Mouse (Mus musculus) megakaryocyte, embryonic 14.5 days (primary cell): ENCODE measurements around the gene Abat. TPM values are rescaled to one million over a fixed set of nuclear protein-coding genes. Genes with fewer than 3 reads are reported as not detected.

Source experiments
- H3K27me3 ChIP-seq: replicated peaks from 2 replicates; pipeline ENCODE3; 2012; ENCODE audit warnings: inconsistent platforms
- H3K36me3 ChIP-seq: replicated peaks from 2 replicates; pipeline ENCODE3; 2012; ENCODE audit warnings: low read length, inconsistent platforms, mixed read lengths
- H3K4me1 ChIP-seq: 2 replicates; pipeline ENCODE4 v1.6.1; 2012; ENCODE audit warnings: inconsistent platforms
- H3K4me3 ChIP-seq: replicated peaks from 2 replicates; pipeline ENCODE3; 2012; ENCODE audit warnings: moderate library complexity, mild to moderate bottlenecking, inconsistent platforms
- H3K9me3 ChIP-seq: 2 replicates; pipeline ENCODE4 v1.6.1; 2012; ENCODE audit warnings: inconsistent platforms
- FLI1 ChIP-seq: IDR thresholded peaks from 2 replicates; pipeline ENCODE4 v1.6.1; 2012; ENCODE audit warnings: low read length, inconsistent platforms, mixed read lengths
- GATA1 ChIP-seq: IDR thresholded peaks from 3 replicates; pipeline ENCODE4 v1.6.1; 2012; ENCODE audit warnings: mixed read lengths, low read length, inconsistent platforms, borderline replicate concordance
- polyA plus RNA-seq: library from polyadenylated mRNA; stranded (reverse); fragments of >175 nt; gene quantifications from 2 replicates; pipeline ENCODE4 v1.2.3, GENCODE M21; 2012; ENCODE audit warnings: low replicate concordance; ENCODE audit not compliant: insufficient read depth

Abat gene
- polyA plus RNA-seq, 1 experiment: 0.07 TPM

- TF ChIP-seq FLI1: no peak
- no peak for TF ChIP-seq GATA1
- H3K4me3 ChIP-seq: no peak overlapping the region
- H3K27me3 ChIP-seq: peaks cover 5% of the 10 kb centered on the region
- no peaks in the 10 kb centered on the region for H3K36me3 ChIP-seq
- peaks cover 11% of the 10 kb centered on the region for H3K4me1 ChIP-seq
- H3K9me3 ChIP-seq: peaks cover 8% of the 10 kb centered on the region
Measured at GRCm38 (mm10) chr16:8582579-8583295, 69.5 kb downstream of the Abat start.

DNA sequence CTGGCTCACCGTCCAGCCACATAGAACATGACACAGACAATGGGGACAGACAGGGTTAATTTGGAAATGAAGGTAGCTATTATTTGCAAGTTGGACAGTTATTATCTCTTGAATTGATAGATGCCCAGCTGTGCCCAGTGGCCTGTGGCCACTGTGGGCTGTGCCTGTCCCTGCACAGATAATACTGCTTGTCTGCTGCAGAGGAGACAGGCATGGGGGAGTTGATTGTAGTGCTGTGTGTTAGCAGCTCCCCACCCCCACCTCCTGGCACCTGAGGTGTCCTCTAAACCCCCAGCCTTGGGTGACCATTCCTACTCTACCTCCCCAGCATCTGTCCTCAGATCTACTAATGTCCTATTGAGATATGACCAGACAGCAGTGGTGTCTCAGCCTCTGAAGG lies 71.0 kb downstream of the Abat start:
- Histone ChIP-seq H3K27me3 (peaks cover 4% of the 10 kb centered on the region), H3K36me3 (no peaks in the 10 kb centered on the region), H3K4me3 (no peak overlapping the region), H3K4me1 (peaks cover 11% of the 10 kb centered on the region), H3K9me3 (peaks cover 8% of the 10 kb centered on the region)
- no peak for TF ChIP-seq GATA1
- TF ChIP-seq FLI1: no peak

- peaks cover 11% of the 10 kb centered on the region for H3K4me1 ChIP-seq
- peaks cover 8% of the 10 kb centered on the region for H3K9me3 ChIP-seq
- no peak for TF ChIP-seq FLI1
- no peak for TF ChIP-seq GATA1
- peaks cover 4% of the 10 kb centered on the region for H3K27me3 ChIP-seq
- H3K36me3 ChIP-seq: no peaks in the 10 kb centered on the region
- no peak overlapping the region for H3K4me3 ChIP-seq
Measured at GRCm38 (mm10) chr16:8585056-8585455, 71.8 kb downstream of the Abat start.

GRCm38 (mm10) chr16:8595411-8595810 lies 82.2 kb downstream of the Abat start:
- Histone ChIP-seq H3K27me3 (peaks cover 28% of the 10 kb centered on the region), H3K9me3 (no peaks in the 10 kb centered on the region)
- no peak for TF ChIP-seq GATA1
- TF ChIP-seq FLI1: no peak

GRCm38 (mm10) chr16:8596336-8596735 lies 83.1 kb downstream of the Abat start:
- H3K27me3 ChIP-seq: peaks cover 30% of the 10 kb centered on the region
- TF ChIP-seq GATA1 (no peak), FLI1 (no peak)
- peaks cover 10% of the 10 kb centered on the region for H3K4me1 ChIP-seq
- H3K4me3 ChIP-seq: no peak overlapping the region
- no peaks in the 10 kb centered on the region for H3K9me3 ChIP-seq
- H3K36me3 ChIP-seq: no peaks in the 10 kb centered on the region

More at GRCm38 (mm10) chr16:8595411-8595810, 82.2 kb downstream of the Abat start:
- no peak overlapping the region for H3K4me3 ChIP-seq
- no peaks in the 10 kb centered on the region for H3K36me3 ChIP-seq
- peaks cover 10% of the 10 kb centered on the region for H3K4me1 ChIP-seq

DNA sequence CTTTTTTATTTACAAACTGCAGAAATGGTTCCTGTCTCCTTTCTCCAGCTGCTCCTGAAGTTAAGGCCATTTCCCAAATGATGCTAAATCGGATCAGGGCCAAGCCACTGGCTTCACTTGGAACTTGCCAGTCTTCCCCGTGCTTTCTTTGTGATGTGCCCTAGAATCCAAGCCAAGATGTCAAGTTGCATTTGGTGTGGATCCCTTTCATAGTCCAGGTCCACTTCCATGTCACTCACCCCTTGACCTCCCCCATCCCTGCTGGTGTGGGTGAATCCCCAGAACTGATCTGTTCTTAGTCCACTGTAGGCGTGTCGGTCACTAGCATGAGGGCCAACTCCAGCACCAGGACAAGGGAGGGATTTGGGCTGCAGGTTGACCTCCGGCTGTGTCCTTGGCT lies 84.3 kb downstream of the Abat start:
- no peak overlapping the region for H3K4me3 ChIP-seq
- H3K4me1 ChIP-seq: peaks cover 6% of the 10 kb centered on the region
- H3K9me3 ChIP-seq: no peaks in the 10 kb centered on the region
- peaks cover 27% of the 10 kb centered on the region for H3K27me3 ChIP-seq
- H3K36me3 ChIP-seq: no peaks in the 10 kb centered on the region
- TF ChIP-seq FLI1: no peak
- TF ChIP-seq GATA1: no peak

- Histone ChIP-seq H3K36me3 (no peaks in the 10 kb centered on the region), H3K27me3 (peaks cover 10% of the 10 kb centered on the region), H3K4me1 (peaks cover 10% of the 10 kb centered on the region), H3K4me3 (no peak overlapping the region), H3K9me3 (no peaks in the 10 kb centered on the region)
- TF ChIP-seq GATA1 (no peak), FLI1 (no peak)
Measured at GRCm38 (mm10) chr16:8603789-8604188, 90.6 kb downstream of the Abat start.

GRCm38 (mm10) chr16:8610397-8610796 lies 97.2 kb downstream of the Abat start:
- Histone ChIP-seq H3K27me3 (peaks cover 2% of the 10 kb centered on the region), H3K36me3 (no peaks in the 10 kb centered on the region)
- TF ChIP-seq GATA1: no peak
- no peak for TF ChIP-seq FLI1

DNA sequence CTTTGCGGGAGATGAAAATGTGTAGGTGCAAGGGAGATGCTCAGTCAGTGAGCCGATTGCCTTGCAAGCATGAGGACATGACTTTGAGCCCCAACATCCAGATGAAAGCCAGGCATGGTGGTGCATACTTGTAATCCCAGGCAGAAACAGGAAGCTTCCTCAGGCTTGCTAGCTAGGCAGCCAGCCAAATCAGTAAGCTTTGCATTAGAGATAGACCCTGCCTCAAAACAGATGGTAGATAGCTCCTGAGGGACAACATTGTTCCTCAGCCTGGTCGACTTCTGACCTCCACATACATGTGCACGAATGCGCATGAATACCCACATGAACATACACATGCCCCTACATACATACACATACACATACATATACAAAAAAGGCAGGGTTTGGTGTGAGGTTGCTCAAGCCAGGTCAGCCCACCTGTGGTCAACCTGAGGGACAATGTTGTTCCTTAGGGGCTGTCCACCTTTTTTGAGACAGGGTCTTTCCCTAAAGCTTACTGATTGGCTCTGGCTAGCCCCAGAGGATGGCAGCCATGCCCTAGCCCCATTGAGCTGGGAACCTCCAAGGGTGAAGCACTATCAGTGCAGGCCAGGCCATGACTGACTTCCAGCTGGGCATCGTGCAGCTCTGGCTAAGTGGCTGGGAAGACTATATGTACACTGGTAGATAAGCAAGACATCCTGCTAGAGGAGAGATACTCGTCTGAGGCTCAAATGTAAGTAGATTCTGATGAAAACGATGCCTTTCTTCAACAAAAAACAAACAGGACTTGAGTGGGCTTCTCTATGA lies 99.2 kb downstream of the Abat start:
- no peak for TF ChIP-seq GATA1
- TF ChIP-seq FLI1: no peak
- Histone ChIP-seq H3K9me3 (peaks cover 4% of the 10 kb centered on the region; the same call in 1 of the 2 replicates), H3K4me3 (peak overlapping the region; percentile 12), H3K36me3 (no peaks in the 10 kb centered on the region), H3K27me3 (peaks cover 2% of the 10 kb centered on the region), H3K4me1 (peaks cover 66% of the 10 kb centered on the region)

More at GRCm38 (mm10) chr16:8610397-8610796, 97.2 kb downstream of the Abat start:
- Histone ChIP-seq H3K4me1 (peaks cover 56% of the 10 kb centered on the region), H3K4me3 (no peak overlapping the region), H3K9me3 (peaks cover 4% of the 10 kb centered on the region; the same call in 1 of the 2 replicates)

GRCm38 (mm10) chr16:8613039-8613438 lies 99.8 kb downstream of the Abat start:
- Histone ChIP-seq H3K36me3 (no peaks in the 10 kb centered on the region), H3K27me3 (peaks cover 2% of the 10 kb centered on the region), H3K9me3 (peaks cover 4% of the 10 kb centered on the region; the same call in 1 of the 2 replicates), H3K4me3 (no peak overlapping the region), H3K4me1 (peaks cover 63% of the 10 kb centered on the region)
- TF ChIP-seq GATA1 (no peak), FLI1 (no peak)
